Mouse (Mus musculus): Measurements from ENCODE around the gene Vmn2r79. TPM values are rescaled to one million over a fixed set of nuclear protein-coding genes. Genes with fewer than 3 reads are reported as not detected.
"Not testable (repeated sequence)": the region's sequence is repeated elsewhere in the genome, so short reads cannot be mapped to it uniquely, and the experiment has no call there.

Vmn2r79 gene
- total RNA-seq (2015) (not detected in 2 replicates), total RNA-seq (2017) (not detected in 2 replicates)

- not testable (repeated sequence) for ATAC-seq (replicated peaks; ENCODE audit: poor library complexity)
These were observed at the start of gene Vmn2r79 for GRCm38 (mm10) chr7:86995815-86996214. Gene Vmn2r79, plus strand, starts transcription at chr7:86996115.

DNA sequence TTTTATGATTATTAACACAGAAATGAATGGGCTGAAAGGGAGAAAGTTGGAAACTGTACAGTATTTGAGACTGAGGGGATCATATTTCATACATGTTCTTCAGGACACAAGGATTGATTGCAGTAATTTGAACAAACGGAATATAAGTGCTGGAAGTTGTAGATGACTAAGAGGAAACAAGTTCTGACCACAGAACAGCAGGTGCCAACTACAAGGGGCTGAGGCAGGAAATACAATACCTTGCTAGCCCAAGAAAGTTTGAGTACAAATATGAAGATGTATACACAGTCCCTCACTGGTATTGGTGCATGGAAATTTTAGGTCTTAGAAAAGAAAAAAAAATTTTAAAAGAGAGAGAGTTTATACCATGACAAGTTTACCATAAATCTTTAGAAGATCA lies 1.2 kb upstream of the Vmn2r79 start:
- ATAC-seq (replicated peaks; ENCODE audit: poor library complexity): no peak

DNA sequence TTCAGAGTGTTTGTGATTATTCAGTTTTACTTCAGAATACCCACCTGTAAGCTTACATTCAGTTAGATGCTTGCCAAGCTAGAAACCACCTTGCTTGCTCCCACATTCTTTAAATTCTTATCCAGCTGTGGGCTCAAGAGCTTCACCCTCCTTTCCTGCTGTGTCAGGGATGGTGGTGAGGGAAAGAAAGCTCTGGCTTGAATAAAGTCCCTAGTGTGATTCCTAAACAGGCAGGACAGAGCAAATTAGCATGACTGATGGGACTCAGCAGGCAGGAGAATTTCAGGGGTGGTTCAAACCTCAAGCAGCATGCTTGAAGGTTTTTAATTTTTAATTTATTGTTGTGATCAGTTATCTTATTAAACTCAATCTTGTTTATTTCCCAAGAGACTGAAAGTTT lies 30.6 kb downstream of the Vmn2r79 start:
- not testable (repeated sequence) for ATAC-seq (replicated peaks; ENCODE audit: poor library complexity)

DNA sequence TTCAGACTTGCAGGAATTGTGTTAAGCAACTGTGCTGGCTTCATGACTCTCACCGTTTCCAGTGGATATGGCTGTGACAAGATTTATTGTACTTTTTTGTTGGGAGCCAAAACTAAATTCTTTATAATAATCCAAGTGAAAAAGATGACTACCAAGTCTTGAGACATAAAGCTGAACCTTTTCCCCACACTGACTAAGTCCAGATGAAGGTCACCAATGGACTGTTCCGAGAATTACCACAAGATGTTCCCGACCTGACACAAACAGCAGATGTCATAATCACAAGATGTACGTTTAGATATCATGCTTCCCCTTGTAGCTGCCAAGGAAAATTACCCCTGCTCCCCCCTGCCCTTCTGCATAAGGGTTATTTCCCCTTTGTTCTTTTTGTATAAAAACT lies 67.7 kb downstream of the Vmn2r79 start:
- no peak for ATAC-seq (replicated peaks; ENCODE audit: poor library complexity)

Other genes starting within 250 kb of the Vmn2r79 start
- not detected in 2 replicates for gene Folh1, start 220.2 kb upstream of the Vmn2r79 start, total RNA-seq (2015)
- gene Folh1, start 220.2 kb upstream of the Vmn2r79 start, total RNA-seq (2017): not detected in 2 replicates
- not detected in 2 replicates for gene Vmn2r77, start 201.1 kb upstream of the Vmn2r79 start, total RNA-seq (2015)
- gene Vmn2r77, start 201.1 kb upstream of the Vmn2r79 start, total RNA-seq (2017): not detected in 2 replicates
- gene Vmn2r78, start 81.0 kb upstream of the Vmn2r79 start, total RNA-seq (2015): not detected in 2 replicates
- not detected in 2 replicates for gene Vmn2r78, start 81.0 kb upstream of the Vmn2r79 start, total RNA-seq (2017)
- gene Nox4, start 250.0 kb downstream of the Vmn2r79 start, total RNA-seq (2015): not detected in 2 replicates
- 0.14 TPM in 1 of 2 replicates, not detected in the other for gene Nox4, start 250.0 kb downstream of the Vmn2r79 start, total RNA-seq (2017)

All from megakaryocyte progenitor cell, adult 5-6 weeks (primary cell).